Mouse (Mus musculus) heart, adult 2 months (tissue): ENCODE results near the gene Smg1.

Experiments
- CTCF ChIP-seq: fragments of 200-600 bp; IDR thresholded peaks from 2 replicates; pipeline ENCODE4 v1.8.1; 2022; ENCODE audit warnings: antibody characterized with exemption, mild to moderate bottlenecking, moderate library complexity
- EP300 ChIP-seq: fragments of 200-500 bp; IDR thresholded peaks from 2 replicates; pipeline ENCODE4 v1.6.1; 2011; ENCODE audit warnings: low read depth, low read length, control low read depth; ENCODE audit not compliant: insufficient read depth

GRCm38 (mm10) chr7:118125736-118126135 is 117.7 kb downstream of the Smg1 start:
- TF ChIP-seq CTCF (no peak), EP300 (no peak)
